ENCODE assay signal across 8 mouse cellular contexts in genomic region chr3:89861070-89861469, GRCm38 (mm10). TPM values are rescaled to one million over a fixed set of nuclear protein-coding genes. Genes with fewer than 3 reads are reported as not detected.
A peak's percentile ranks its signal among the peaks of the same experiment; 100 is the strongest.
DNase-seq lines count a peak whose midpoint lies in the region; ATAC-seq and TF ChIP-seq lines count a peak whose summit lies in the region.

No protein-coding gene starts in this region.

- 0 out of 2 replicates have a peak overlapping the region, but pooled peaks have one; percentile 18 for H3K27ac ChIP-seq in intestine, embryonic 15.5 days
- H3K27ac ChIP-seq in liver, embryonic 16.5 days (ENCODE audit: low read length): no peak overlapping the region
- H3K27ac ChIP-seq in thymus, adult 2 months (ENCODE audit: control insufficient read depth, insufficient read depth, low read length): no peak overlapping the region

- no peak overlapping the region for H3K4me3 ChIP-seq in intestine, embryonic 15.5 days (replicated peaks)
- no peak overlapping the region for H3K4me3 ChIP-seq in liver, embryonic 16.5 days (ENCODE audit: low read depth, low read length)
- no peak overlapping the region for H3K4me3 ChIP-seq in thymus, adult 2 months (ENCODE audit: control insufficient read depth, insufficient read depth, low read length)

- no peaks in the 10 kb centered on the region for H3K9me3 ChIP-seq in intestine, embryonic 15.5 days
- peaks cover 2% of the 10 kb centered on the region; the same call in 1 of the 2 replicates for H3K9me3 ChIP-seq in liver, embryonic 16.5 days (replicated peaks; ENCODE audit: control insufficient read depth, low read length)

- H3K4me2 ChIP-seq in intestine, embryonic 15.5 days (replicated peaks): no peak overlapping the region
- H3K4me2 ChIP-seq in liver, embryonic 16.5 days (ENCODE audit: low read depth, low read length): no peak overlapping the region

- no peak for TF ChIP-seq POLR2A in thymus, adult 2 months (IDR thresholded peaks at IDR 0.05; ENCODE audit: control insufficient read depth, extremely low read depth, insufficient read depth, low read length, poor library complexity)

- TF ChIP-seq CTCF in thymus, adult 2 months (IDR thresholded peaks at IDR 0.05; ENCODE audit: borderline replicate concordance, control insufficient read depth, extremely low read depth, insufficient read depth, low read length, poor library complexity): no peak

- peak; percentile 56 for DNase-seq in embryo, embryonic 11 days
- DNase-seq in embryo, embryonic 10 days (ENCODE audit: low spot score): no peak
- peak; percentile 87 for DNase-seq in adrenal gland, postnatal 14 days
- peak; percentile 81 for DNase-seq in gastrocnemius, postnatal 14 days
- DNase-seq in thymus, adult 2 months: no peak

- no peak overlapping the region for H3K9ac ChIP-seq in intestine, embryonic 15.5 days
- no peak overlapping the region for H3K9ac ChIP-seq in liver, embryonic 16.5 days (ENCODE audit: low read depth, low read length)

- intact Hi-C loops in gastrocnemius, postnatal 14 days (cut with DNase I; ENCODE audit: low total_unique reads): no loop called here

- peak; percentile 67 for ATAC-seq in intestine, embryonic 15.5 days
- ATAC-seq in liver, embryonic 16.5 days (ENCODE audit: low read depth): peak; percentile 39; the same call in 1 of the 2 replicates
- peak; percentile 71 for ATAC-seq in neutrophil, adult 5-6 weeks (ENCODE audit: extremely low read depth, insufficient number of reproducible peaks, low FRiP score, poor library complexity, severe bottlenecking)

- peaks cover 11% of the 10 kb centered on the region; the same call in 1 of the 2 replicates for H3K4me1 ChIP-seq in intestine, embryonic 15.5 days (replicated peaks)
- H3K4me1 ChIP-seq in liver, embryonic 16.5 days (ENCODE audit: control insufficient read depth, low read depth, low read length): no peaks in the 10 kb centered on the region; the same call in none of the 2 replicates
- H3K4me1 ChIP-seq in thymus, adult 2 months (replicated peaks; ENCODE audit: control insufficient read depth, insufficient read depth, low read length): peaks cover 24% of the 10 kb centered on the region

- H3K36me3 ChIP-seq in intestine, embryonic 15.5 days: 0 out of 2 replicates have a peak, but pooled peaks cover 3% of the 10 kb centered on the region
- no peaks in the 10 kb centered on the region for H3K36me3 ChIP-seq in liver, embryonic 16.5 days (ENCODE audit: control insufficient read depth, insufficient read depth)
- no peaks in the 10 kb centered on the region for H3K36me3 ChIP-seq in thymus, adult 2 months (ENCODE audit: control insufficient read depth, insufficient read depth, low read length)

- H3K27me3 ChIP-seq in intestine, embryonic 15.5 days (replicated peaks): no peaks in the 10 kb centered on the region
- peaks cover 2% of the 10 kb centered on the region for H3K27me3 ChIP-seq in liver, embryonic 16.5 days (ENCODE audit: control insufficient read depth, insufficient read depth, low read depth, low read length)
- H3K27me3 ChIP-seq in thymus, adult 2 months (ENCODE audit: control insufficient read depth, insufficient read depth, low read length): no peaks in the 10 kb centered on the region

- 28% methylated on average over 4 of the region's 4 CpGs for WGBS in intestine, embryonic 15.5 days
- 25% methylated on average over 4 of the region's 4 CpGs for WGBS in liver, embryonic 16.5 days (ENCODE audit: insufficient replicate concordance)
- WGBS in thymus, adult 2 months: 58% methylated on average over 4 of the region's 4 CpGs

RNA-seq across cellular contexts. Expression of gene She, which starts 29.9 kb away (rescaled TPM):
- 11.7 and 14.1 TPM in 2 replicates for total RNA-seq in adrenal gland, postnatal 14 days (2021)
- 1 to 10 TPM; 7.9 to 8.0 TPM for total RNA-seq in gastrocnemius, postnatal 14 days (2021)
- polyA plus RNA-seq in intestine, embryonic 15.5 days (2015; fragmentation: Nextera tagmentation; extraction: Ambion mirVana): 3.7 and 3.8 TPM in 2 replicates
- polyA plus RNA-seq in liver, embryonic 16.5 days (2015; fragmentation: Nextera tagmentation; extraction: Ambion mirVana): 0.90 and 1.1 TPM in 2 replicates
- 0.23 and 0.25 TPM in 2 replicates for total RNA-seq in neutrophil, adult 5-6 weeks (2017)
- polyA plus RNA-seq in thymus, adult 2 months (2012; rRNA removed): 0.43 and 0.69 TPM in 2 replicates

RNA-seq across cellular contexts. Expression of gene Il6ra, which starts 51.9 kb away (rescaled TPM):
- total RNA-seq in adrenal gland, postnatal 14 days (2021): 11.3 and 11.5 TPM in 2 replicates
- total RNA-seq in gastrocnemius, postnatal 14 days (2021): 1 to 10 TPM; 2.4 to 8.7 TPM
- 2.3 and 2.8 TPM in 2 replicates for polyA plus RNA-seq in intestine, embryonic 15.5 days (2015; fragmentation: Nextera tagmentation; extraction: Ambion mirVana)
- 5.9 and 7.1 TPM in 2 replicates for polyA plus RNA-seq in liver, embryonic 16.5 days (2015; fragmentation: Nextera tagmentation; extraction: Ambion mirVana)
- 46.4 and 50.0 TPM in 2 replicates for total RNA-seq in neutrophil, adult 5-6 weeks (2017)
- polyA plus RNA-seq in thymus, adult 2 months (2012; rRNA removed): 10.4 and 11.1 TPM in 2 replicates

Comparison
In these comparisons a context has a peak if more than half of its experiments do, and no peak if none do; other contexts are left out.
1. DNase-seq: peak in embryo, embryonic 11 days (single experiment), adrenal gland, postnatal 14 days (single experiment) and gastrocnemius, postnatal 14 days (single experiment); none in embryo, embryonic 10 days (single experiment) and thymus, adult 2 months (single experiment).
2. Peak in every context shown above with its lines, with median percentiles within 50 percentile points of each other: ATAC-seq.